Comparison of ENCODE assay signal across 15 mouse cellular contexts in genomic region chr12:115604951-115605350, GRCm38 (mm10).
DNase-seq lines count a peak whose midpoint lies in the region; ATAC-seq and TF ChIP-seq lines count a peak whose summit lies in the region.
"Had no signal": no experiment of that assay in that cellular context is flagged by ENCODE, and none has a peak within 500 bp of the region (broad histone marks: within the 10 kb centered on the region; RNA-seq: fewer than 3 reads in every experiment).

No protein-coding gene starts in this region.

- 17% methylated on average over 3 of the region's 3 CpGs for WGBS in bone marrow, adult 2 months
- 35% methylated on average over 3 of the region's 3 CpGs for WGBS in cerebellum, adult 2 months

- H3K36me3 ChIP-seq in ES-Bruce4 (ENCODE audit: control insufficient read depth, insufficient read depth, low read length, poor library complexity, severe bottlenecking), result no peaks in the 10 kb centered on the region

- no peak overlapping the region for H3K27ac ChIP-seq in ES-Bruce4 (ENCODE audit: insufficient read depth, low read length)
- H3K27ac ChIP-seq in bone marrow, adult 2 months (ENCODE audit: control insufficient read depth, insufficient read depth, low read depth, low read length, poor library complexity), result no peak overlapping the region
- no peak overlapping the region for H3K27ac ChIP-seq in cerebellum, adult 2 months (ENCODE audit: insufficient read depth, low read length)
- H3K27ac ChIP-seq: liver, embryonic 14.5 days had no signal

- no peak overlapping the region for H3K4me3 ChIP-seq in ES-Bruce4 (ENCODE audit: low read depth, low read length)
- H3K4me3 ChIP-seq in bone marrow, adult 2 months (replicated peaks; ENCODE audit: control insufficient read depth, low read depth, low read length), result no peak overlapping the region
- no peak overlapping the region for H3K4me3 ChIP-seq in cerebellum, adult 2 months (replicated peaks; ENCODE audit: insufficient read depth, low read depth, low read length)

- H3K9me3 ChIP-seq in ES-Bruce4 (replicated peaks; ENCODE audit: control insufficient read depth, insufficient read depth, low read length, poor library complexity, severe bottlenecking), result no peaks in the 10 kb centered on the region

- no peak for TF ChIP-seq POLR2A in ES-Bruce4 (IDR thresholded peaks at IDR 0.05; ENCODE audit: insufficient read depth, low read length)
- no peak for TF ChIP-seq POLR2A in bone marrow, adult 2 months (IDR thresholded peaks at IDR 0.05; ENCODE audit: borderline replicate concordance, control insufficient read depth, low read depth, low read length)
- no peak for TF ChIP-seq POLR2A in cerebellum, adult 2 months (IDR thresholded peaks at IDR 0.05; ENCODE audit: borderline replicate concordance, insufficient read depth, low read length)

- DNase-seq in 3T3-L1 (ENCODE audit: low read depth, low spot score), result peak; percentile 58
- DNase-seq in cerebellum, postnatal 14 days, result no peak
- no peak for DNase-seq in cerebellum, adult 8-10 months
- no peak for DNase-seq in embryo, embryonic 10 days (ENCODE audit: low spot score)
- no peak for DNase-seq in cerebellum, adult 2 months
- DNase-seq: heart, adult 18-20 months; heart, postnatal 10 days; kidney, postnatal 36 days; left cerebral cortex, postnatal 4 days; lung, postnatal 4 days had no signal

- no peak overlapping the region for H3K9ac ChIP-seq in ES-Bruce4 (ENCODE audit: low read depth, poor library complexity, severe bottlenecking)
- H3K9ac ChIP-seq: liver, embryonic 14.5 days had no signal

- H3K4me1 ChIP-seq in ES-Bruce4 (ENCODE audit: control insufficient read depth, insufficient read depth, low read length), result no peaks in the 10 kb centered on the region
- H3K4me1 ChIP-seq in bone marrow, adult 2 months (ENCODE audit: control insufficient read depth, insufficient read depth, low read length), result no peaks in the 10 kb centered on the region; the same call in 1 of the 2 replicates
- H3K4me1 ChIP-seq in cerebellum, adult 2 months (ENCODE audit: control insufficient read depth, insufficient read depth, low read length), result no peaks in the 10 kb centered on the region

- no peaks in the 10 kb centered on the region for H3K27me3 ChIP-seq in ES-Bruce4 (ENCODE audit: control insufficient read depth, insufficient read depth, low read length, poor library complexity, severe bottlenecking)
- no peaks in the 10 kb centered on the region; the same call in 1 of the 2 replicates for H3K27me3 ChIP-seq in cerebellum, adult 2 months (ENCODE audit: control insufficient read depth, insufficient read depth, low read length)

- TF ChIP-seq CTCF in ES-Bruce4 (IDR thresholded peaks at IDR 0.05; ENCODE audit: low read depth, low read length), result peak; percentile 42
- peak; percentile 55 for TF ChIP-seq CTCF in bone marrow, adult 2 months (IDR thresholded peaks at IDR 0.05; ENCODE audit: control insufficient read depth, insufficient read depth, low read length)
- no peak for TF ChIP-seq CTCF in cerebellum, adult 2 months (IDR thresholded peaks at IDR 0.05; ENCODE audit: borderline replicate concordance, insufficient read depth, low read depth, low read length)

- TF ChIP-seq EP300 in ES-Bruce4 (IDR thresholded peaks at IDR 0.05; ENCODE audit: insufficient read depth, low read depth, low read length), result no peak

- ATAC-seq in megakaryocyte-erythroid progenitor cell, adult 5-6 weeks (replicated peaks; ENCODE audit: low FRiP score, low TSS enrichment, poor library complexity, severe bottlenecking), result peak; percentile 65; the same call in 1 of the 2 replicates
- ATAC-seq: midbrain, embryonic 16.5 days had no signal
